Mouse (Mus musculus): Measurements from ENCODE around the gene Sipa1l2.

Sipa1l2 gene

DNA sequence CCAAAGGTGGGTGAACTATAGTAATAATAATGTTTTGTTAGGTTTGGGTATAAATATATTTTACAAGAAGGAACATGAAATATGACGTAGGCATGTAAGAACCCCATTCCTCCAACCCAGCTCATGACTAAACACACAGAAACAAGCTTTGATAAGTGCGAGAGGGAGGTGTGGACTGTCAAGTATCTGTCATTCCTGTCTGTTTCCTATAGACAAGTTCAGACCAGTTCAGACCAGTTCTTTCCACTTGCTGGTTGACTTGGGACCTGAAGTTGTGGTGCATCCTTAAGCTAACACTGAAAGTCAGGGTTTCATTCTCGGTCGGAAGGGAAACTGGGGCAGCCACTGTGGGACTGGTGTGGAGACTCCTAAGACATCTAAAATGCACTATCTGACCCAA, 197.0 kb downstream of the Sipa1l2 start:
- DNase-seq (ENCODE audit: low read depth, low spot score): no peak

DNA sequence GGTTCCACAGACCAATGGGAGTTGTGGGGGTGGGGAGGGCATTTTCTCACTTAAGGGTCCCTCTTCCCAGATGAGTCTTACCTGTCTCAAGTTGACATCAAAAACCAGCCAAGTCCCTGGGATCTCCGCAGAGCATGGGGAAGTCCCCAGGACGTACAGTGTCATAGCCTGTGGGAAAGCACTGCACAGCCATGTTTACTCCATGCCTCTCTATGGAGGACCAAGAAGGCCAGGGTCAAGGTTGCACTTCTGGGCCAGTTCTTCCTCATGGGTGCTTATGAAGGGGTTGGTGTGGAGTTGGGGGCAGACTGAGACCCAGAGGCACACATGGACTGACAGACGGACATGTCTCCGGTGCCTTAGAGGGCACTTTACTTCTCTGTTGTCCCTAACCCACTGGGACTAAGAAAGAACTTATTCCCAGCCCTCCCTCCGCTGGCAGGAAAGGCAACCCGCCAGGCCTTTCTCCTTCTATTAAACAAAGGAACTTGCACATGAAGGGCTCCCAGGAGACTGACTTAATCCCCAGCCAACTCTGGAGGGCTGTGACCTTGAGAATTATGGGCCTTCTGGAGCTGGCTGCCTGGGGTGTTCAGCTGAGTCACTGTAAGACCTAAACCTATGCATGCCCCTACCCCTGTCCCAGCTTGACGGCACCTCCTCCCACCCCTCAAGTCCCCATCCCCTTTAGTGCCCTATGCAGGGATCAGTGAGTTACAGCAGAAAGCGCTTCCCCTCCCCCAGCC, 199.9 kb downstream of the Sipa1l2 start:
- DNase-seq (ENCODE audit: low read depth, low spot score): no peak

DNA sequence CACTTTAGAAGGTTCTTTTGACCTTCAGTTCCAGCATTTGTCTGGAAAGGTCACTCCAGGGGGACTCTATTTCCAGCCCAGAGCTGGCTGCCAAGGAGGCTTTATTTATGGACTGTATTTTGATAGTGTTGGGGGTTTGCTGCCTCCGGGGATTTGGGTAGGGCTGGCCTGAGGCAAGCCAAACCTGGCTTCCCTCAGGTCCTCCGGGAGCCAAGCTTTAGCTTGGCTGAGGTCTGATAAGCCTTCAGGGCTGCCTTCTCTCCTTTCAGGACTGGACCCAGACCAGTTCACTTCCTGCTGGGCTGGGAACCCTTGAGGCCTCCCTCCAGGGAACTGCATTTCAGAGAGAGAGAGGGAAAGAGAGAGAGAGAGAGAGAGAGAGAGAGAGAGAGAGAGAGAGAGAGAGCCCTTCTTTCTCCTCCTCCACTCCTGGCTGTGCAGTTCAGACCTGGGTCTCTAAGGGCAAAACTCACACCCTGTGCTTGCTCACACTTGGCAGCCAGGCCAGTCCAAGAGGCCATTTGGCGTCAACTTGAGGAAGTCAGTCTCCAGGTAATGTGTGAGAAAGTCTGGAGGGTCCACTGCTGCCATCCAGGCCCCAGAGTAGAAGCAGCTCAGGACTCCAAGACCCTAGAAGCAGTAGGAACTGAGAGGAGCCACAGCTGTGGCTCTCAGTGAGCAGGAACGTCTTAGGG, 201.1 kb downstream of the Sipa1l2 start:
- no peak for DNase-seq (ENCODE audit: low read depth, low spot score)
